Mouse (Mus musculus) E14TG2a.4 (cell line): ENCODE measurements at regions not wholly inside any gene's neighbourhood (a gene's known extent, or its start where the extent isn't known, plus 50 kb on each side); places are given as distances from the start of the nearest gene placed in this dataset.
A peak's percentile ranks its signal among the peaks of the same experiment; 100 is the strongest.

ENCODE experiments used
- H3K27me3 ChIP-seq: 2 replicates; pipeline ENCODE4 v1.6.1; 2014; ENCODE audit warnings: low read length, control low read depth; ENCODE audit not compliant: insufficient read depth
- H3K36me3 ChIP-seq: 2 replicates; pipeline ENCODE4 v1.6.1; 2014; ENCODE audit warnings: low read length, control low read depth; ENCODE audit not compliant: insufficient read depth
- H3K4me1 ChIP-seq: replicated peaks from 2 replicates; pipeline ENCODE4 v1.6.1; 2014; ENCODE audit warnings: low read depth, low read length, control low read depth
- H3K4me3 ChIP-seq: replicated peaks from 2 replicates; pipeline ENCODE4 v1.5.1; 2014; ENCODE audit warnings: mild to moderate bottlenecking, low read length
- H3K9me3 ChIP-seq: 2 replicates; pipeline ENCODE4 v1.6.1; 2014; ENCODE audit warnings: low read length, control low read depth
- CTCF ChIP-seq: conservative IDR thresholded peaks from 2 replicates; pipeline ENCODE4 v1.5.1; 2014; ENCODE audit warnings: low read length
- NANOG ChIP-seq: IDR thresholded peaks from 2 replicates; pipeline ENCODE4 v1.6.1; 2014; ENCODE audit warnings: borderline replicate concordance, low read length, mixed read lengths
- POU5F1 ChIP-seq: IDR thresholded peaks from 2 replicates; pipeline ENCODE4 v1.6.1; 2014; ENCODE audit warnings: low read length, borderline replicate concordance

DNA sequence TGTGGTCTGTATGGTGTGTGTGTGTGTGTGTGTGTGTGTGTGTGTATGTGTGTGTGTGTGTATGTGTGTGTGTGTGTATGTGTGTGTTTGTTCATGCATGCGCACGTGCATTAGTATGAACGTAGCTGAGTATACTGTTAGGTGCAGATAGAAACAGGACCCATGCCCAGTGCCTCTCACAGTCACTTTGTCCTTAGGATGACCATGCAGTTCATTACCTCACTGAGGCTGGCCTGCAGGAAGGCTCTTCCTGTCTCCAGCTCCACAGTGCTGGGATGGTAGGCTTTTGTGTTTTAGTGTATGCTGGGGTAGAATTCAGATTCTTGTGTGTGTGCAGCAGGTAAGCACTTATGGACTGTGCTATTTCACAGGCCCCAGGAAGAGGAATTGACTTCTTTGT is 250.0 kb upstream of the Tacr3 start:
- Histone ChIP-seq H3K9me3 (no peaks in the 10 kb centered on the region), H3K27me3 (no peaks in the 10 kb centered on the region), H3K4me3 (no peak overlapping the region), H3K36me3 (no peaks in the 10 kb centered on the region), H3K4me1 (no peaks in the 10 kb centered on the region)
- TF ChIP-seq NANOG (no peak), POU5F1 (no peak), CTCF (no peak)

DNA sequence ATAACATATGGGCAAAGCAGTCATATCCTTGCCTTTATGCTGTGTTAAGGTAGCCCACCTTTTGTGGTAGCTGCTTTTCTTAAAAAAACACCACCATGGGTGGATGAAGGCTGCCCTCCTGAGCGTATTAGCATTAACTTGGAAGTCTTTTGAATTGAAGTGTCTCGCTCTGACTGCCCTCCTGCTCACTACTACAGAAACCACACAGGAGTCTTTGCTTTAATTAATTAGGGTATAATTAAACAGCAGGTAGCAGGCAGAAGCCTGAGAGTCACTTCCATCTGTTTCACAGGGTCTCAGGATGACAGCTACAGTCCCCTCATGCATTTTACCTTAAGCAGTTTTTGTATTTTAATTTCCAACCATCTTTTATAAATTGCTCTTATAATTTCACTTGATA is 240.2 kb upstream of the Tacr3 start:
- H3K4me3 ChIP-seq: no peak overlapping the region
- no peaks in the 10 kb centered on the region for H3K36me3 ChIP-seq
- no peaks in the 10 kb centered on the region for H3K27me3 ChIP-seq
- no peaks in the 10 kb centered on the region for H3K9me3 ChIP-seq
- H3K4me1 ChIP-seq: no peaks in the 10 kb centered on the region
- TF ChIP-seq POU5F1 (no peak), NANOG (no peak)

DNA sequence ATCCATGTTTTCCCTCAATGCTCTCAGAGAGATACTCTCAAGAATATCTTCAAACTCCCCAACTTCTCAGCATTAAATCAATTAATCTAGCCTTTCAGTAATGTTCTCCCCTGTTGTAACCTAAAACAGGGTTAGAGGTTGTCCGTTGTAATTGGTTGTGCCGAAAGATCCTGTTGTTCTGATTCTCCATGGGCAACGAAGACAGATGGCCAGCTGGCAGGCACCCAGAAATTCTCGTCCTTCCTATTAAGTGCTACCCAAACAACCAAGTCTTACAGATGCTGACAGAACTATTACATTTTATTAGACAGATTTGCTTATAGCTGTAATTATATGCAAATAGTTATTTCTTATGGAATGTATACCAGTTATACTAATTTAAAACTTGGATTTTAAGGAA is 225.9 kb upstream of the Tacr3 start:
- no peaks in the 10 kb centered on the region for H3K27me3 ChIP-seq
- TF ChIP-seq CTCF (no peak), POU5F1 (no peak), NANOG (no peak)
- H3K36me3 ChIP-seq: no peaks in the 10 kb centered on the region
- H3K4me1 ChIP-seq: no peaks in the 10 kb centered on the region
- peaks cover 14% of the 10 kb centered on the region for H3K9me3 ChIP-seq
- H3K4me3 ChIP-seq: no peak overlapping the region

- TF ChIP-seq NANOG (no peak), CTCF (no peak), POU5F1 (no peak)
- Histone ChIP-seq H3K4me1 (no peaks in the 10 kb centered on the region), H3K27me3 (no peaks in the 10 kb centered on the region), H3K9me3 (0 out of 2 replicates have a peak, but pooled peaks cover 5% of the 10 kb centered on the region), H3K36me3 (no peaks in the 10 kb centered on the region), H3K4me3 (no peak overlapping the region)
Measured at GRCm38 (mm10) chr3:134605356-134605771, 223.4 kb upstream of the Tacr3 start.

DNA sequence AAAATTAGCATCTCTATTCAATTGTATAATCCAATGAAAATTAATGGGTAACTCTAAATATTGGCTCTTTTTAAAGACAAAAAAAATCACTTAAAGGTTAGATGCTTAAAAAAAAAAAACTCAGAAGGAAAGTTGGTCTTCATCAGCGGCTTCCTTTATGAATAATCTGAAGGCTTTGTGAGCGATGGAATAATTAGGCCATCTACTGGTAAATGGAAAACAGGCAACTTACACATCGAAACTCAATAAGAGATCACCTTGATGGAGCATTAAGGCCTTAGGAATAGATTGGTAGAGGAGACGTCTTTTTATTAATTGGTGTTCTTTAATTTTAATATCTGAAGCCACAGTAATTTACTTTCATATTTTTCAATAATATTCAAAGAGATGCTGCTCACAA is 218.6 kb upstream of the Tacr3 start:
- TF ChIP-seq POU5F1 (no peak), CTCF (no peak), NANOG (no peak)
- no peaks in the 10 kb centered on the region for H3K4me1 ChIP-seq
- H3K4me3 ChIP-seq: no peak overlapping the region
- H3K36me3 ChIP-seq: no peaks in the 10 kb centered on the region
- H3K9me3 ChIP-seq: no peaks in the 10 kb centered on the region
- no peaks in the 10 kb centered on the region for H3K27me3 ChIP-seq

GRCm38 (mm10) chr3:134611516-134612297 is 217.1 kb upstream of the Tacr3 start:
- H3K27me3 ChIP-seq: no peaks in the 10 kb centered on the region
- H3K36me3 ChIP-seq: no peaks in the 10 kb centered on the region
- no peaks in the 10 kb centered on the region for H3K4me1 ChIP-seq
- TF ChIP-seq NANOG (no peak), CTCF (no peak), POU5F1 (no peak)
- H3K4me3 ChIP-seq: no peak overlapping the region
- no peaks in the 10 kb centered on the region for H3K9me3 ChIP-seq

DNA sequence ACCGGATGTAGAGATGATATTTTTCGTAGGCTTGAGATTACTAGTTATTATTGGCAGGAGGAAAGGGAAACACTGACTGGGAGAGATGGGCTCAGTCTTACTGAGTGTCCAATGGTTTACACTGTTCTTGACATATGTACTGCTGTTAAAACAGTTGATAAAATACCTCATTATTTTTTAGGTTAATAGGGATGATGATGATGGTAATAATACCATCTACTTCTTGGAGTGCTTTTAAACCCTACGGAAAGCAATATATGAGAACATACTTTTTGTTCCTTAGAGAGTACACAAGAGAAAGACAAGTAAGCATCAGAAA is 216.6 kb upstream of the Tacr3 start:
- H3K4me3 ChIP-seq: no peak overlapping the region
- TF ChIP-seq POU5F1: no peak
- no peak for TF ChIP-seq NANOG
- TF ChIP-seq CTCF: no peak

GRCm38 (mm10) chr3:134629166-134630134 is 199.4 kb upstream of the Tacr3 start:
- Histone ChIP-seq H3K27me3 (no peaks in the 10 kb centered on the region), H3K36me3 (no peaks in the 10 kb centered on the region), H3K9me3 (no peaks in the 10 kb centered on the region), H3K4me3 (no peak overlapping the region), H3K4me1 (no peaks in the 10 kb centered on the region)
- TF ChIP-seq CTCF (0 out of 2 replicates have a peak, but pooled peaks have one; percentile 11), NANOG (no peak), POU5F1 (no peak)

More for the DNA sequence above, 216.6 kb upstream of the Tacr3 start:
- Histone ChIP-seq H3K9me3 (no peaks in the 10 kb centered on the region), H3K4me1 (no peaks in the 10 kb centered on the region), H3K36me3 (no peaks in the 10 kb centered on the region), H3K27me3 (no peaks in the 10 kb centered on the region)
